Mouse (Mus musculus) cerebellum, postnatal 25 days (tissue): ENCODE results near the gene Top3b.
"Not testable (repeated sequence)": the region's sequence is repeated elsewhere in the genome, so short reads cannot be mapped to it uniquely, and the experiment has no call there.

Experiments used
- DNase-seq, 2 experiments: peaks; one replicate each; pipeline ENCODE4 v3.0.0; 2021; ENCODE audit warnings: mixed read lengths in 2 of 2

Top3b gene

DNA sequence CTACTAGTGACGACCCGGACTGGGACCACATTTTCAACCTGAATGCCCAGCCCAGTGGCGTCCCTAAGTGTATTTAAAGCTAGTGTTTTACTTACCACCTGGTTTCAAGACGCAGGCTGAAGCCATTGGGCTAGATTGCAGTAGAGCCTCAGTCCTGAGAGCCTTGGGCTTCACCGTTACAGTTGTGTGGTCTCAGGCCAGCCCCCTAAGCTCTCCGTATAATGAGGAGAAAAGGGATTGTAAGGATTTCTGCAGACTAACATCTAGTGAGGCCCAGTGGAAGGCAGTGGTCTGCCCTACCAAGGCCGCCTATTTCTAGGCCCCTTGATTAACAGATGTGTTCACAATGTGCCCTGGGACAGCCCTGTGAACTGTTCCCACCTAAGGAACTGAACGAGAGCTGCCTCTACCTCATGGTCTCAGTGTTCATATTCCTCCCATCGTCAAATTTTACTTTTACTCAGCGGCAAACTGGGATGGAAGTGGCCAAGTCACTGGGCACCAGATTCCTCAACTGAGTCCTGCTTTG is 26.6 kb downstream of the Top3b start:
- no peak for DNase-seq

DNA sequence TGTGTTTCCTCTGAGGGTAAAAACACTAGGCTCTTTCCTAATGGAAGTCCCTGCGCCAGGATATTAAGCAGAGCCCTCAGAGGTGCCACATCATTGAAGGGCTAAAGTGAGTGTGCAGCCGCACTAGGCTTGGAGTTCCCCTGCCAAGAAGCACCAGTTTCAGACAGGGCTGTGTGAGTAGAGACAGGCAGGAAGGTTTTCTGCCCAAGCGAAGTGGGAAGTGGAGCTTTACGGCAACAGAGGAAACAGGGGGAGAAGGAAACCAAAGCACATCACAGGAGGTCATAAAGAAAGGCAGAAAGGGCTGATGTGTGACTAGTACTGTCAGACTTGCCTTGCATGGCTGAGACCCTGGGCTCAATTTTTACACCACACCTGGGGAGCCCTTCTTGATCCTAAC is 31.8 kb downstream of the Top3b start:
- no peak for DNase-seq

DNA sequence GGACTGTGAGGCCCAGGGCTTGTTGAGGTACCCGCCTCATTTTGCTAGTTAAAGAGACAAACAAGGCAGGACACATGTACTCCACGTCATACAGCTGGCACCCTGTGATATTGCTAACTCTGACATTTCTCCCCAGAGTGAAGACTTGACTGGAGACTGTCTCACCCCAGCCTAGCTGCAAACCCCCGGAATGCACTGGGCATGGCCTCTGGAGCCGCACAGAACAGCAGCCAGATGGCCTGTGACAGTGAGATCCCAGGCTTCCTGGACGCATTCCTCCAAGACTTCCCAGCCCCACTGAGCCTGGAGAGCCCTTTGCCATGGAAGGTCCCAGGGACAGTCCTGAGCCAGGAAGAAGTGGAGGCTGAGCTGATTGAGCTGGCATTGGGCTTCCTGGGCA is 32.7 kb downstream of the Top3b start:
- DNase-seq = no peak

DNA sequence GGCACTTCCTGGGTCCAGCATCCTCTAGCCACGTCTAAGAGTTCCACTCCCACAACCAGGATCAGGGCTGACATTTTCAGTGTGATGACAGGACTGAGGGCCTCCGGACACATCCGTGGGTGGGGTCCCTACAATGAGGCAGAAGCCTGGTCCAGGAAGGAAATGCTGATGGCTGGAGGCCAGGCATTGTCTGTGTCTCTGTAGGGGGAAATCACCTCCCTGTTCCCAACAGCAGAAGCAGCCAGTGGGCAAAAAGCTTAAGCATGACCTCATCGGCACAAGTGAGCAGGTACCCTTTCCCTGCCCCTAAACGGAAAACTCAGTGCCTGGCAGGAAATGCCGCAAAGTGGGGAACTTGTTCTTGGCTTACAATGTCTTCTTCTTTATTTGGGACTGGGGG is 37.3 kb downstream of the Top3b start:
- DNase-seq = no peak

DNA sequence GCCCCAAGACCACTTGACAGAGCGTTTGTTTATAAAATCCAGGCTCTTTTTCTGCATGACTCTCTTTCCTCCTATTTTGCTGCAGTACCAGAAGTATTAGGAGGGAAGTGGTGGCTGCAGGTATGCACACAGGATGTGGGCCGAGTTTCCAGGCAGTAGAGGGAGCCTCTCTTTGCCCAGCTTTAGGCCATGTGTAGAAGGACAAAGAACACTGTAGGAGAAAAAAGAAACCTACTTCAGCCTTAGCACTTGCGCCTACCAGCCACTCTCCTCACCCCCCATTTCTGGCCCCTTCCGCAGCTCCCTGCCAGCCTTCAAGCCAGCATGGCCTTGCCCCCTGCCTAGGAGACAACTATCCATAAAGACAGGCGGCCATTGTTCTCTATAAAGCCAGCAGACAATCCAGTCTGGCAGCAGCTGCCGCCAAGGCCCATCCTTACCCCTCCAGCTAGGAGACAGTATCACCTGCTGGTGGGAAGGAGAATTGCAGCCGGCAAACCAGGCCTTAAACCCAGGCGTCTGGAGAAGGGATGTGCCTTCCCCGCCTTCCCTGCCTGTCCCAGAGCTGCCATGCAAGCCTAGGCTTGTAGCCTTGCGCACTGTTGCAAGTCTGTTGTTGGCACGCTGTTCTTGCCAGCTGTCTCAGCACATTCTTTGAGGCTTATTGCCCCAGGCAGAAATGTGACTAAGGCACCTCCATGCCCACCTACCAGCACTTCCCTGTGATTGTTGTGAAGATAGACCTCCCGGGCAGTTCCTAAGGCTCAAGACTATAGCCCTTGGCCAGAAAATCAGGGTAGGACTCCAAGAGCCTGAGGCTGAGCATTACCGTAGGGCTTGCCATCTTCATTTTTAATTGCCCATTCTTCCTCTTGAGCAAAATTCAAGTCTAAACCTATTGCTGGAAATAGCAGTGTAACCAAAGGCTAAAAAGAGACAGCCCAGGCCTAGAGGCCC is 41.4 kb downstream of the Top3b start:
- peak; percentile 75 to 84 for DNase-seq

DNA sequence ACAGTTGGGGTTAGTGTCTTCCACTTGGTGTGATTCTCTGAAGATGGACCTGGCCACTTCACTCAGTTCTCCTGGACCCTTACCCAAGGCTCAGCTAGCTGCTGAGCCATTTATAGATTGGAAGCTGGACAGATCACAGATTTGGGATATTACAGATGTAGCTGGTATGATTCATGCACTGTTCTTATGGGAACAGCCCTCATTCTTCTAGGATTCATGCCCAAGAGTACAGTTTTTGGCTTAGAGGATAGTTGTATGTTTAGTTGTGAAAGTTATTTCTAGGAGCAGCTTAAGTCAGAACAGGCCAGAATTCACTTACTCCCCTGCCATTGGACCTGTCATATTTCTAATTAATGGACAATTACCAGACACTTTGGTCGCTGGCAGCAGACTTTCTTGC is 42.9 kb downstream of the Top3b start:
- no peak for DNase-seq

DNA sequence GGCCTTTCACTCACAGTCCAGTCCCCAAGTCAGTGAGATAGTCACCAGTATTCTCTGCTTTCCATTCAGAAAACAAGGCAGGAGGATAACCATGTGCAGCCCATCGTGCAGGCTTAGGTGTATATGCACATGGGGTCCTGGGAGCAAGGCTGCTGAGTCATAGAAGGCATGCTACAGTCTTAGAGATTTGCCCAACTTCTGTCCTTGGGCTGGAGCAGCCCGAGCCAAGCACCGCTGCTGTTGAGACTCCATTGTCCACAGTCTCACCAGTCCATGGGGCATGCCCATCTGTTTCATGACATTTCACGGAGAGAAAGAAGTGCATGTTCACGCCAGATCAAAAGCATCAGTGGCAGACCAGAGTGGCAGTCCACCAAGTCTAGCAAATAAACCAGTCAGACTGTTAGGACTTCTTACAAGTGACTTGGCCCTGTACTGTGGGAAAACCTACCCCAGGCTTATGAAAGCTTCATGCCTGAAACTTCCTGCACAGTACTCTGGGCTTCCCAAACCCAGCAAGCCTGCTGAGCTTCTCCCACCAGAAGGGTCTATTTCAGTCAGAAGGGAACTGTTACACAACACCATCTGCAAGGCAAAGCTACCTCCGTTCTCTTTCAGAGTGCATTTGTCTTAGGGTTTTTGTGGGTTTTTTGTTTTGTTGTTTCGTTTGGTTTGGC is 48.0 kb downstream of the Top3b start:
- DNase-seq = no peak

DNA sequence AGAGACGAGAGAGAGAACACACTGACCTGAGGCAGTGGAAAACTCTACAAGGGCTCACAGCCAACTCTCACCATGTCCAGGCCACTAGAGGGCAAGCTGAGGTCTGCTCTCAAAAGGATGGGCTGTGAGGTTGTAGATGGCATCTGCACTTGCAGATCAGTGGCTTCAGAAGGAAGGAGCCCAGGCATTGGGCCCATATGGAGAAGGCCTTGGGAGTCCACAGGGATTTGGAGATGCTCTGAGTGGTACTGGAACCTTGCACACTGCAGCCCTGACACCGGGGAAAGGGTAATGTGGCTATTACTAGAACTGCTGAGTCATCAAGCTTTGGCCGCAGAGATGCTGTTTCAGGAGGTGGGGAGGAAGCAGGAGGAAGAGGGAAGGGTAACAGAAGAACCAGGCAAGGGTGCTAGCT is 50.5 kb downstream of the Top3b start:
- peak; percentile 33 to 61 for DNase-seq

DNA sequence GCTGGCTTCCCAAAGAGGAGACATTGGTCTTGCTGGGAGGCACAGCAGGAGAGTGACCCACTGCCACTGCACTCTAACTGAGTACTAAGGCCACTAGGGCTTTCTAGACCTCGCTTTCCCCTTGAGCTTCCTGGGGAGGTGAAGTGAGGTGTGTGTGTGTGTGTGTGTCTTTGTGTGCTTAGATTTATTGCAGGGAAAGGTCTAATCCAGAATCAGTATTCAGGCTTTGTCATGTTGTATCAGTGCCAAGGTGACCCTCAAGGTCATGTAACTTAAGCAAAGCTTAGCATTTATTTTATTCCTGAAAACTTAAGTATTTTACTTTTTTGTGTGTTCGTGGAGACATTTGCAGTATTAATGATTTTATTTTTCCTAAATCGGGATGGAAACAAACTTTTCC is 53.9 kb downstream of the Top3b start:
- no peak for DNase-seq

DNA sequence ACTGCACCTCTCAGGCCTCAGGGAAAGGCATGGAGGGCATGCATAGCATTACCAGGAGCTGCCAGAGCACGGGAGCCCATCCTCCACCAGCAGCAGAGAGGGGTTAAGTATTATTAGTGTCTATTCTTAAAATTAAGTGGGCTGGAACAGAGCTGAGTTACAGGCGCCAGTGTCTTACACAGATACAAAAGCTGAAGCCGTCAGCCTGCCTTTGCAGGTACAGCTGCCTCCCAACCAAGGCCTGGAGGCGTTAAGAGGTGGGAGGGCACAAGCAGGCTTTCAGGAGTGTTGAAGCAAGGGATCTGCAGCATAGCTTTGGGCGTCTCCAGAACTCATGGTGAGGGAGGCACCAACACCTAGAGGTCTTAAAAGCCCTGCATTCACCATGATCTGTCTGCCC is 56.0 kb downstream of the Top3b start:
- DNase-seq = peak in 1 of 2 experiments; percentile 1

DNA sequence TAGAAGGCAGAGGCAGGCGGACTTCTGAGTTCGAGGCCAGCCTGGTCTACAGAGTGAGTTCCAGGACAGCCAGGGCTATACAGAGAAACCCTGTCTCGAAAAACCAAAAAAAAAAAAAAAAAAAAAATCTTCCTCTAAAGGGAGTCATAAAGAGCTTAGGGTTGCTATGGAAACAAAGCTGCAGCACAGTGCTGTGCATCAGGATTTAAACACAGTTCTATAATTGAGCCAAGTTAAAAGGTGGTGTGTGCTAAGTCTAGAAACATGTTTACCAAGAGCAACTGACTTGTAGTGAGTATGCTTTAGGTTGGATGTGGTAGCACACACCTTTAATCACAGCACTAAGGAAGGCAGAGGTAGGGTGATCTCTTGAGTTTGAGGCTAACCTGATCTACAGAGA is 58.4 kb downstream of the Top3b start:
- DNase-seq = not testable (repeated sequence)

DNA sequence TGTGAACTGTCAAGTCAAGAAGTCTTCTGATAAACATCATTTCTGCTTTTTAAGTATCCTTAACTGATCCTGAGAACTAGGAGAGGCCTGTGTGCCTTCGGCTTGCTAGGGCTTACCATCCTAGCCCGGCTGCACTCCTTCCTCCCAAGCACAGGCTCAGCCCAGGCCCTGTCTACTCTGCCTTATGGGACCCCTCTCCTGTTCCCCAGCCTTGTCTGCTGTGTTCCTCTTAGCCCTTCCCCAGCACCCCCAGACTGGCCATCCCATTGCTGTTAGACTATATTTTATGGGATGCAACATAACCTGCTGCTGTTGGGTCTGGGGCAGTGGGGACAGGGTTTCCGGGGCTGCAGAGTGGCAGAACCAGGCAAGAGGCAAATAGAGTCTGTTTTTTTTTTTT is 59.8 kb downstream of the Top3b start:
- no peak for DNase-seq

DNA sequence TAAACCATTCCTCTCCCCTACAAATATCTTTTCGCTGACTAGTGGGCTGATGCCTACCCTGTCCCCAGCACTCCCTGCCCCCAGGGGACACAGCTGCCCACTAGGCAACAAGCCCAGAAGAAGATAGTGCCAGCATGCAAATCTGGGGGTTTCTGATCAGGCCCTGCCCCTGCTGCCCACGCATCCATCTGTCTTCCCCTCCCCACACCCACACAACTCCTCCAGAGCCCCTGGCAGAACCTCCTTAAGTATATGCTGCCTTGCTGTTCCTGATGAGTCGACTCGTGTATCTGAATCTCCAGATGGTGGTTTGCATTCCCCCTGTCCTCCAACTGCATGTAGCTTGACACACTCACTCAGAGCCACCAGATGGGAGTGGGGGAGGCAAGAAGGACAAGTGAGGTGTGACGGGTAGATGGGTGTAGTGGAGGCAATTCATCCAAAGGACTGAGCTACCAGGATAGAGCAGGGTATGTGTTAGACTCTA is 60.3 kb downstream of the Top3b start:
- peak; percentile 34 to 50 for DNase-seq

DNA sequence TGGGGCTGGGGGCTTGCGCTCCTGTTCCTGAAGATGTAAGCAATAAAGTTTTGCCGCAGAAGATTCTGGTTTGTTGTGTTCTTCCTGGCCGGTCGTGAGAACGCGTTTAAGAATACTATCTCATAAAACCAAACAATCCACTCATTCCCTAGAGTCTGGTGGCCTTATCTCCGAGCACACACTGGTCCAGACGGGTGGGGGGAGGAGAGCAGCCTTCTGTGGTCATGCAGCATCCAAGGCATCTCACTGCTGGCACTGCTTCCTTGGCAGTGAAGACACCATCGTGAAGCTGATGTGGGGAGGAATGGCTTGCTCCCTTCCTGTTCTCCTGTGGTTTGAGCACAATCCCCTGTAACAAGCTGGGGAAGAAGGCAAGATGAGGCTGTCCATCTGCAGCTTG is 69.0 kb downstream of the Top3b start:
- no peak for DNase-seq

DNA sequence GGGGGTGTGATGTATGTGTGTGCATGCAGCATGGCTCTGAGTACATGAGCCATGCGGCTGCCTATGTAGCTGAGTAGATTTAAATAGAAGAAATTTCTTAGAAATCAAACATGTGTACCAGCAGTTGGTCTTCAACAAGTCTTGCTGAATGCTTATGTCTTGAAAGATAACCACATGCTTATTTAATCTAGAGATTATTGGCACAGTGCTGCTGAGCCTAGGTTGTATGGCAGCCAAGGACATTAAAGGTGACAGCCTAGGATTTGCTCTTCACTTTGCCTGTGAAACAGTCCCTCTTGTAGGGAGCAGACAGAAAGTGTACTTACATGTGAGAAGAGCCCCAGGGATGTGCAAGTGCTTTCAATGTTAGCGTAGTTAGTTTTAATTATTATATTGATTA is 70.5 kb downstream of the Top3b start:
- no peak for DNase-seq
